Mouse (Mus musculus) heart, postnatal 0 days (tissue): ENCODE data around the gene Arrb1. TPM values are rescaled to one million over a fixed set of nuclear protein-coding genes. Genes with fewer than 3 reads are reported as not detected.

Experiments
- ATAC-seq: fragments of 200-750 bp; cut with Nextera tagmentation; 2 replicates; pipeline ENCODE4 v1.8.0; 2017; ENCODE audit warnings: low read depth, moderate number of reproducible peaks, moderate library complexity; ENCODE audit not compliant: insufficient read depth
- DNase-seq: peaks from one replicate; pipeline ENCODE4 v3.0.0-alpha.2; 2016; ENCODE audit warnings: low spot score
- H3K27ac ChIP-seq: fragments of 300-500 bp; sonication (generic); 2 replicates; pipeline ENCODE4 v1.5.1; 2014; ENCODE audit warnings: low read depth, mild to moderate bottlenecking
- H3K27me3 ChIP-seq: fragments of 300-500 bp; sonication (generic); 2 replicates; pipeline ENCODE4 v1.6.1; 2014; ENCODE audit warnings: low read length, mixed read lengths; ENCODE audit not compliant: control insufficient read depth, insufficient read depth
- H3K36me3 ChIP-seq: fragments of 300-500 bp; sonication (generic); replicated peaks from 2 replicates; pipeline ENCODE4 v1.6.1; 2014; ENCODE audit warnings: low read length, mixed read lengths; ENCODE audit not compliant: control insufficient read depth, insufficient read depth
- H3K4me1 ChIP-seq: fragments of 300-500 bp; sonication (generic); 2 replicates; pipeline ENCODE4 v1.6.1; 2014; ENCODE audit warnings: antibody characterized with exemption; ENCODE audit not compliant: control insufficient read depth, insufficient read depth
- H3K4me2 ChIP-seq: fragments of 300-500 bp; sonication (generic); 2 replicates; pipeline ENCODE4 v1.6.1; 2014; ENCODE audit warnings: low read depth, mild to moderate bottlenecking, low read length, moderate library complexity
- H3K4me3 ChIP-seq: fragments of 300-500 bp; sonication (generic); 2 replicates; pipeline ENCODE4 v1.5.1; 2014; ENCODE audit warnings: low read depth, low read length
- H3K9ac ChIP-seq: fragments of 300-500 bp; sonication (generic); replicated peaks from 2 replicates; pipeline ENCODE4 v1.6.1; 2014; ENCODE audit warnings: low read depth, low read length, mixed read lengths
- H3K9me3 ChIP-seq: fragments of 300-500 bp; sonication (generic); replicated peaks from 2 replicates; pipeline ENCODE4 v1.6.1; 2016; ENCODE audit warnings: low read length; ENCODE audit not compliant: control insufficient read depth
- CTCF ChIP-seq: IDR thresholded peaks from 2 replicates; pipeline ENCODE4 v1.5.1; 2016; ENCODE audit warnings: antibody characterized with exemption, control low read depth, low read depth
- EP300 ChIP-seq: IDR thresholded peaks from 2 replicates; pipeline ENCODE4 v1.6.1; 2016; ENCODE audit warnings: antibody characterized with exemption, low read depth
- WGBS: fragments of 180-500 bp; shearing (Covaris S2); extraction: QIAGEN DNeasy Blood & Tissue Kit; methylation state at CpG from one replicate; pipeline ENCODE4 v1.1.7; 2014; 5-methylcytosine and 5-hydroxymethylcytosine counted together
- polyA plus RNA-seq: library from polyadenylated mRNA; unstranded; fragments of >200 nt; fragmentation: Nextera tagmentation; extraction: Ambion mirVana; gene quantifications from 2 replicates; pipeline ENCODE4 v1.2.1, GENCODE M21; 2015
- total RNA-seq: library from RNA; depleted of rRNA; stranded (reverse); fragments of >200 nt; gene quantifications from 2 replicates; pipeline ENCODE4 v1.2.3, GENCODE M21; 2014; ENCODE audit warnings: low replicate concordance

The Arrb1 gene
- total and polyA plus RNA-seq, 2 experiments from 2014 or later, result 3.3 to 23.8 TPM

- 84% methylated on average over 11 of the region's 11 CpGs for WGBS
- Histone ChIP-seq H3K4me2 (no peak overlapping the region), H3K4me3 (no peak overlapping the region), H3K9me3 (no peaks in the 10 kb centered on the region), H3K9ac (no peak overlapping the region), H3K36me3 (peaks cover 3% of the 10 kb centered on the region), H3K4me1 (no peaks in the 10 kb centered on the region), H3K27ac (no peak overlapping the region), H3K27me3 (no peaks in the 10 kb centered on the region)
- no peak for ATAC-seq
- no peak for DNase-seq
- no peak for TF ChIP-seq CTCF
- no peak for TF ChIP-seq EP300
These were observed 71.0 kb downstream of the Arrb1 start for GRCm38 (mm10) chr7:99606303-99606702.

GRCm38 (mm10) chr7:99606766-99607165 is 71.5 kb downstream of the Arrb1 start:
- TF ChIP-seq EP300 (no peak), CTCF (no peak)
- ATAC-seq, result no peak
- 72% methylated on average over 3 of the region's 3 CpGs for WGBS
- Histone ChIP-seq H3K4me1 (no peaks in the 10 kb centered on the region), H3K27ac (no peak overlapping the region), H3K4me2 (no peak overlapping the region), H3K9ac (no peak overlapping the region), H3K9me3 (no peaks in the 10 kb centered on the region), H3K36me3 (no peaks in the 10 kb centered on the region; the same call in 1 of the 2 replicates), H3K4me3 (no peak overlapping the region), H3K27me3 (no peaks in the 10 kb centered on the region)
- no peak for DNase-seq

GRCm38 (mm10) chr7:99607632-99608031 is 72.4 kb downstream of the Arrb1 start:
- no peak for DNase-seq
- WGBS, result 59% methylated on average over 2 of the region's 2 CpGs
- Histone ChIP-seq H3K27ac (no peak overlapping the region), H3K4me1 (no peaks in the 10 kb centered on the region), H3K4me3 (no peak overlapping the region), H3K9ac (no peak overlapping the region), H3K4me2 (no peak overlapping the region), H3K36me3 (no peaks in the 10 kb centered on the region; the same call in 1 of the 2 replicates), H3K9me3 (no peaks in the 10 kb centered on the region), H3K27me3 (no peaks in the 10 kb centered on the region)
- ATAC-seq, result no peak
- TF ChIP-seq EP300 (no peak), CTCF (no peak)

GRCm38 (mm10) chr7:99618264-99618663 is 83.0 kb downstream of the Arrb1 start:
- H3K4me3 ChIP-seq, result no peak overlapping the region
- ATAC-seq (no peak), DNase-seq (no peak)
- H3K9me3 ChIP-seq, result no peaks in the 10 kb centered on the region
- TF ChIP-seq CTCF, result no peak
- no peak for TF ChIP-seq EP300
- no peak overlapping the region for H3K27ac ChIP-seq
- no peaks in the 10 kb centered on the region for H3K36me3 ChIP-seq
- no peaks in the 10 kb centered on the region for H3K4me1 ChIP-seq
- peaks cover 9% of the 10 kb centered on the region; the same call in 1 of the 2 replicates for H3K27me3 ChIP-seq
- WGBS, result 50% methylated on average over 2 of the region's 2 CpGs
- no peak overlapping the region for H3K4me2 ChIP-seq
- H3K9ac ChIP-seq, result no peak overlapping the region

GRCm38 (mm10) chr7:99618860-99619259 is 83.6 kb downstream of the Arrb1 start:
- DNase-seq (no peak), ATAC-seq (no peak)
- TF ChIP-seq CTCF (peak; percentile 64), EP300 (no peak)
- H3K27ac ChIP-seq, result no peak overlapping the region
- no peak overlapping the region for H3K9ac ChIP-seq
- no peak overlapping the region for H3K4me3 ChIP-seq
- peaks cover 15% of the 10 kb centered on the region for H3K27me3 ChIP-seq
- WGBS, result 10% methylated on average over 3 of the region's 3 CpGs
- no peaks in the 10 kb centered on the region for H3K36me3 ChIP-seq
- H3K9me3 ChIP-seq, result no peaks in the 10 kb centered on the region
- H3K4me2 ChIP-seq, result no peak overlapping the region
- H3K4me1 ChIP-seq, result no peaks in the 10 kb centered on the region

GRCm38 (mm10) chr7:99625722-99626375 is 90.6 kb downstream of the Arrb1 start:
- ATAC-seq, result peak; percentile 87
- H3K9ac ChIP-seq, result no peak overlapping the region
- H3K27ac ChIP-seq, result no peak overlapping the region

More at GRCm38 (mm10) chr7:99625722-99626375, 90.6 kb downstream of the Arrb1 start:
- WGBS, result under 1% methylated on average over 75 of the region's 81 CpGs
- H3K4me1 ChIP-seq, result peaks cover 11% of the 10 kb centered on the region
- H3K9me3 ChIP-seq, result no peaks in the 10 kb centered on the region
- peaks cover 69% of the 10 kb centered on the region for H3K27me3 ChIP-seq
- H3K36me3 ChIP-seq, result no peaks in the 10 kb centered on the region
- TF ChIP-seq EP300 (no peak), CTCF (peak; percentile 88)
- peak overlapping the region; percentile 82 for H3K4me2 ChIP-seq
- H3K4me3 ChIP-seq, result peak overlapping the region; percentile 54
- DNase-seq, result peak; percentile 76
